Mouse (Mus musculus) cortical plate, adult 2 months (tissue): ENCODE data around the gene Tmcc3.

Experiments
- CTCF ChIP-seq: fragments of 200-500 bp; IDR thresholded peaks from 2 replicates; pipeline ENCODE4 v1.5.1; 2011; ENCODE audit warnings: mild to moderate bottlenecking, control low read depth, low read length; ENCODE audit not compliant: insufficient read depth; ENCODE audit errors: extremely low read depth
- POLR2A ChIP-seq: fragments of 200-500 bp; IDR thresholded peaks from 2 replicates; pipeline ENCODE4 v1.6.1; 2011; ENCODE audit warnings: mild to moderate bottlenecking, low read length, control low read depth; ENCODE audit not compliant: insufficient read depth; ENCODE audit errors: extremely low read depth

DNA sequence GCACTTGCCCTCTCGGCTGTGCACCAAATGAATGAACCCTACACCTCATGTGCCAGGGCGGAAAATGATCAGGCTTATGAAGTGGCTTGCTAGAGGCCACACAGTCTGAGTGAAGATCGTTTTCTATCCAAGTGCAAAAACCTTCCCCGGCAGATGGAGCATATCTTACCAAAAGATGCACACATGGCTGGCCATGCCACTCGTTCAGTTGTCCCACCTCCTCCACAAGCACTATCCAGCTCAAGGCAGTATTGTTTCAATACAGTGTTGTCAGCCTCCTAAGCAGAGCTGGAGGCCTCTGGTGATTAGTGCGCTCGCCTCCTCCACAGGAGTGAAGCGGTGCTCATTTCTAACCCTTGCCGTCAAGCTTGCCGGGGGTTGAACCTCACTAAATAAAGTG is 66.1 kb downstream of the Tmcc3 start:
- no peak for TF ChIP-seq POLR2A
- no peak for TF ChIP-seq CTCF
